11 mouse cellular contexts compared by ENCODE assay signal in genomic region chr11:97670234-97671176, GRCm38 (mm10). TPM values are rescaled to one million over a fixed set of nuclear protein-coding genes. Genes with fewer than 3 reads are reported as not detected.
DNase-seq lines count a peak whose midpoint lies in the region; ATAC-seq and TF ChIP-seq lines count a peak whose summit lies in the region.
"Had no signal": no experiment of that assay in that cellular context is flagged by ENCODE, and none has a peak within 500 bp of the region (broad histone marks: within the 10 kb centered on the region; RNA-seq: fewer than 3 reads in every experiment).

No protein-coding gene starts in this region.

- 66% methylated on average over 13 of the region's 13 CpGs for WGBS in intestine, embryonic 14.5 days
- 69% methylated on average over 13 of the region's 13 CpGs for WGBS in intestine, embryonic 15.5 days
- 70% methylated on average over 13 of the region's 13 CpGs for WGBS in midbrain, postnatal 0 days
- WGBS in midbrain, embryonic 16.5 days = 71% methylated on average over 13 of the region's 13 CpGs
- 62% methylated on average over 13 of the region's 13 CpGs for WGBS in forebrain, embryonic 16.5 days
- WGBS in limb, embryonic 15.5 days = 75% methylated on average over 13 of the region's 13 CpGs

- ATAC-seq in intestine, embryonic 14.5 days (replicated peaks; ENCODE audit: low FRiP score, low TSS enrichment, low read depth) = no peak
- ATAC-seq in intestine, embryonic 15.5 days = no peak
- ATAC-seq in midbrain, postnatal 0 days (ENCODE audit: low FRiP score) = no peak
- no peak for ATAC-seq in midbrain, embryonic 16.5 days
- no peak for ATAC-seq in forebrain, embryonic 16.5 days
- no peak for ATAC-seq in limb, embryonic 15.5 days (ENCODE audit: insufficient number of reproducible peaks, low FRiP score, low TSS enrichment, low read depth)

- no peaks in the 10 kb centered on the region for H3K9me3 ChIP-seq in intestine, embryonic 14.5 days (ENCODE audit: control insufficient read depth, low read length)
- H3K9me3 ChIP-seq in intestine, embryonic 15.5 days = no peaks in the 10 kb centered on the region
- H3K9me3 ChIP-seq in midbrain, postnatal 0 days (ENCODE audit: low read length) = no peaks in the 10 kb centered on the region
- no peaks in the 10 kb centered on the region for H3K9me3 ChIP-seq in midbrain, embryonic 16.5 days (replicated peaks; ENCODE audit: control insufficient read depth, low read length, poor library complexity, severe bottlenecking)
- no peaks in the 10 kb centered on the region for H3K9me3 ChIP-seq in forebrain, embryonic 16.5 days (ENCODE audit: control insufficient read depth, low read length)
- no peaks in the 10 kb centered on the region for H3K9me3 ChIP-seq in limb, embryonic 15.5 days
- H3K9me3 ChIP-seq: hindbrain, embryonic 15.5 days; neural tube, embryonic 15.5 days had no signal

- TF ChIP-seq CTCF in midbrain, postnatal 0 days (IDR thresholded peaks at IDR 0.05) = peak; percentile 30; the same call in 1 of the 2 replicates

- H3K36me3 ChIP-seq in intestine, embryonic 14.5 days (ENCODE audit: control insufficient read depth, insufficient read depth, low read length) = peaks cover 92% of the 10 kb centered on the region
- peaks cover 65% of the 10 kb centered on the region for H3K36me3 ChIP-seq in intestine, embryonic 15.5 days
- peaks cover 52% of the 10 kb centered on the region for H3K36me3 ChIP-seq in midbrain, postnatal 0 days (ENCODE audit: insufficient read depth, low read length)
- peaks cover 33% of the 10 kb centered on the region for H3K36me3 ChIP-seq in midbrain, embryonic 16.5 days (ENCODE audit: control insufficient read depth, insufficient read depth, low read length)
- peaks cover 32% of the 10 kb centered on the region for H3K36me3 ChIP-seq in forebrain, embryonic 16.5 days (ENCODE audit: control insufficient read depth, insufficient read depth)
- peaks cover 95% of the 10 kb centered on the region for H3K36me3 ChIP-seq in limb, embryonic 15.5 days

- H3K4me1 ChIP-seq in intestine, embryonic 14.5 days (replicated peaks; ENCODE audit: control insufficient read depth, insufficient read depth, low read length) = peaks cover 15% of the 10 kb centered on the region
- H3K4me1 ChIP-seq in intestine, embryonic 15.5 days (replicated peaks) = peaks cover 17% of the 10 kb centered on the region
- no peaks in the 10 kb centered on the region for H3K4me1 ChIP-seq in midbrain, postnatal 0 days (ENCODE audit: insufficient read depth, low read length)
- H3K4me1 ChIP-seq in midbrain, embryonic 16.5 days (ENCODE audit: control insufficient read depth, insufficient read depth, low read length) = peaks cover 3% of the 10 kb centered on the region
- H3K4me1 ChIP-seq in forebrain, embryonic 16.5 days (replicated peaks; ENCODE audit: control insufficient read depth, insufficient read depth, low read length) = peaks cover 21% of the 10 kb centered on the region
- peaks cover 23% of the 10 kb centered on the region for H3K4me1 ChIP-seq in limb, embryonic 15.5 days

- H3K27ac ChIP-seq in intestine, embryonic 14.5 days (ENCODE audit: low read depth) = no peak overlapping the region
- H3K27ac ChIP-seq in intestine, embryonic 15.5 days = no peak overlapping the region
- no peak overlapping the region for H3K27ac ChIP-seq in midbrain, postnatal 0 days (ENCODE audit: low read depth, low read length)
- no peak overlapping the region for H3K27ac ChIP-seq in midbrain, embryonic 16.5 days (ENCODE audit: low read length)
- H3K27ac ChIP-seq in forebrain, embryonic 16.5 days (ENCODE audit: low read length) = peak overlapping the region; percentile 23
- H3K27ac ChIP-seq in limb, embryonic 15.5 days = 0 out of 2 replicates have a peak overlapping the region, but pooled peaks have one; percentile 14
- H3K27ac ChIP-seq: hindbrain, embryonic 15.5 days; neural tube, embryonic 15.5 days had no signal

- no peak overlapping the region for H3K4me3 ChIP-seq in intestine, embryonic 14.5 days (ENCODE audit: low read depth, low read length)
- H3K4me3 ChIP-seq in intestine, embryonic 15.5 days (replicated peaks) = no peak overlapping the region
- H3K4me3 ChIP-seq in midbrain, postnatal 0 days (ENCODE audit: low read depth, low read length) = no peak overlapping the region
- H3K4me3 ChIP-seq in midbrain, embryonic 16.5 days (ENCODE audit: low read depth, low read length) = no peak overlapping the region
- no peak overlapping the region for H3K4me3 ChIP-seq in forebrain, embryonic 16.5 days (replicated peaks; ENCODE audit: low read length)
- H3K4me3 ChIP-seq in limb, embryonic 15.5 days = no peak overlapping the region
- H3K4me3 ChIP-seq: hindbrain, embryonic 15.5 days; megakaryocyte, embryonic 14.5 days; neural tube, embryonic 15.5 days had no signal

- H3K4me2 ChIP-seq in intestine, embryonic 14.5 days (ENCODE audit: low read length) = no peak overlapping the region
- H3K4me2 ChIP-seq in intestine, embryonic 15.5 days (replicated peaks) = no peak overlapping the region
- H3K4me2 ChIP-seq in midbrain, postnatal 0 days (ENCODE audit: low read depth, low read length, poor library complexity, severe bottlenecking) = no peak overlapping the region
- no peak overlapping the region for H3K4me2 ChIP-seq in midbrain, embryonic 16.5 days (ENCODE audit: low read length)
- no peak overlapping the region for H3K4me2 ChIP-seq in forebrain, embryonic 16.5 days (ENCODE audit: low read length)
- no peak overlapping the region for H3K4me2 ChIP-seq in limb, embryonic 15.5 days
- H3K4me2 ChIP-seq: hindbrain, embryonic 15.5 days; neural tube, embryonic 15.5 days had no signal

- peak; percentile 46 for DNase-seq in intestine, embryonic 14.5 days (ENCODE audit: low spot score)
- DNase-seq in midbrain, postnatal 0 days (ENCODE audit: low spot score) = no peak
- DNase-seq in layer of hippocampus, adult 18-20 months (ENCODE audit: low spot score in 2 of 2) = no peak
- no peak for DNase-seq in spleen, postnatal 10 days (ENCODE audit: low spot score in 2 of 2)

- no peaks in the 10 kb centered on the region for H3K27me3 ChIP-seq in intestine, embryonic 14.5 days (replicated peaks; ENCODE audit: control insufficient read depth, insufficient read depth, low read length)
- no peaks in the 10 kb centered on the region for H3K27me3 ChIP-seq in intestine, embryonic 15.5 days (replicated peaks)
- H3K27me3 ChIP-seq in midbrain, postnatal 0 days (ENCODE audit: insufficient read depth, low read length) = no peaks in the 10 kb centered on the region
- no peaks in the 10 kb centered on the region for H3K27me3 ChIP-seq in midbrain, embryonic 16.5 days (ENCODE audit: control insufficient read depth, insufficient read depth, low read depth, low read length)
- H3K27me3 ChIP-seq in forebrain, embryonic 16.5 days (replicated peaks; ENCODE audit: control insufficient read depth, insufficient read depth, low read length) = no peaks in the 10 kb centered on the region
- H3K27me3 ChIP-seq in limb, embryonic 15.5 days = no peaks in the 10 kb centered on the region
- H3K27me3 ChIP-seq: hindbrain, embryonic 15.5 days; neural tube, embryonic 15.5 days had no signal

- H3K9ac ChIP-seq in intestine, embryonic 14.5 days (ENCODE audit: low read length) = no peak overlapping the region
- H3K9ac ChIP-seq in intestine, embryonic 15.5 days = no peak overlapping the region
- no peak overlapping the region for H3K9ac ChIP-seq in midbrain, postnatal 0 days (replicated peaks; ENCODE audit: low read length, poor library complexity, severe bottlenecking)
- H3K9ac ChIP-seq in midbrain, embryonic 16.5 days (ENCODE audit: low read depth, low read length) = no peak overlapping the region
- H3K9ac ChIP-seq in forebrain, embryonic 16.5 days (replicated peaks; ENCODE audit: low read depth, low read length) = no peak overlapping the region
- no peak overlapping the region for H3K9ac ChIP-seq in limb, embryonic 15.5 days
- H3K9ac ChIP-seq: hindbrain, embryonic 15.5 days; neural tube, embryonic 15.5 days had no signal

RNA-seq across cellular contexts. Expression of gene Mllt6, which starts 7.3 kb away (rescaled TPM):
- polyA plus RNA-seq in intestine, embryonic 14.5 days (2014; fragmentation: Nextera tagmentation; extraction: Ambion mirVana) = 4.6 and 4.8 TPM in 2 replicates
- polyA plus RNA-seq in intestine, embryonic 15.5 days (2015; fragmentation: Nextera tagmentation; extraction: Ambion mirVana) = 1.9 and 2.4 TPM in 2 replicates
- 43.9 and 52.8 TPM in 2 replicates for total RNA-seq in midbrain, postnatal 0 days (2014; rRNA removed)
- polyA plus RNA-seq in midbrain, postnatal 0 days (2015; fragmentation: Nextera tagmentation; extraction: Ambion mirVana) = 1.5 and 1.7 TPM in 2 replicates
- polyA plus RNA-seq in midbrain, embryonic 16.5 days (2015; fragmentation: Nextera tagmentation; extraction: Ambion mirVana) = 3.3 and 3.5 TPM in 2 replicates
- 4.2 and 5.1 TPM in 2 replicates for polyA plus RNA-seq in forebrain, embryonic 16.5 days (2015; fragmentation: Nextera tagmentation; extraction: Ambion mirVana)
- polyA plus RNA-seq in limb, embryonic 15.5 days (2015; fragmentation: Nextera tagmentation; extraction: Ambion mirVana) = 2.4 and 2.6 TPM in 2 replicates
- total RNA-seq in layer of hippocampus, adult 18-20 months (2021) = 100 to 1,000 TPM; 122 to 137 TPM

RNA-seq across cellular contexts. Expression of gene Cisd3, which starts 15.1 kb away (rescaled TPM):
- 41.2 and 47.9 TPM in 2 replicates for polyA plus RNA-seq in intestine, embryonic 14.5 days (2014; fragmentation: Nextera tagmentation; extraction: Ambion mirVana)
- polyA plus RNA-seq in intestine, embryonic 15.5 days (2015; fragmentation: Nextera tagmentation; extraction: Ambion mirVana) = 79.9 and 93.0 TPM in 2 replicates
- 13.3 and 27.0 TPM in 2 replicates for total RNA-seq in midbrain, postnatal 0 days (2014; rRNA removed)
- polyA plus RNA-seq in midbrain, postnatal 0 days (2015; fragmentation: Nextera tagmentation; extraction: Ambion mirVana) = 41.5 and 45.1 TPM in 2 replicates
- polyA plus RNA-seq in midbrain, embryonic 16.5 days (2015; fragmentation: Nextera tagmentation; extraction: Ambion mirVana) = 24.4 and 29.8 TPM in 2 replicates
- 14.6 and 15.4 TPM in 2 replicates for polyA plus RNA-seq in forebrain, embryonic 16.5 days (2015; fragmentation: Nextera tagmentation; extraction: Ambion mirVana)
- polyA plus RNA-seq in limb, embryonic 15.5 days (2015; fragmentation: Nextera tagmentation; extraction: Ambion mirVana) = 13.5 and 18.6 TPM in 2 replicates
- total RNA-seq in layer of hippocampus, adult 18-20 months (2021) = 10 to 100 TPM; 51.3 to 52.0 TPM

RNA-seq across cellular contexts. Expression of gene Pcgf2, which starts 29.8 kb away (rescaled TPM):
- polyA plus RNA-seq in intestine, embryonic 14.5 days (2014; fragmentation: Nextera tagmentation; extraction: Ambion mirVana) = 19.2 and 19.7 TPM in 2 replicates
- polyA plus RNA-seq in intestine, embryonic 15.5 days (2015; fragmentation: Nextera tagmentation; extraction: Ambion mirVana) = 12.7 and 12.8 TPM in 2 replicates
- total RNA-seq in midbrain, postnatal 0 days (2014; rRNA removed) = 16.0 and 19.6 TPM in 2 replicates
- 14.2 and 16.7 TPM in 2 replicates for polyA plus RNA-seq in midbrain, postnatal 0 days (2015; fragmentation: Nextera tagmentation; extraction: Ambion mirVana)
- polyA plus RNA-seq in midbrain, embryonic 16.5 days (2015; fragmentation: Nextera tagmentation; extraction: Ambion mirVana) = 18.2 and 19.1 TPM in 2 replicates
- polyA plus RNA-seq in forebrain, embryonic 16.5 days (2015; fragmentation: Nextera tagmentation; extraction: Ambion mirVana) = 14.8 and 19.8 TPM in 2 replicates
- polyA plus RNA-seq in limb, embryonic 15.5 days (2015; fragmentation: Nextera tagmentation; extraction: Ambion mirVana) = 13.1 and 14.7 TPM in 2 replicates
- 10 to 100 TPM; 21.7 to 24.6 TPM for total RNA-seq in layer of hippocampus, adult 18-20 months (2021)

RNA-seq across cellular contexts. Expression of gene Psmb3, which starts 32.7 kb away (rescaled TPM):
- 473 and 491 TPM in 2 replicates for polyA plus RNA-seq in intestine, embryonic 14.5 days (2014; fragmentation: Nextera tagmentation; extraction: Ambion mirVana)
- 426 and 480 TPM in 2 replicates for polyA plus RNA-seq in intestine, embryonic 15.5 days (2015; fragmentation: Nextera tagmentation; extraction: Ambion mirVana)
- 386 and 449 TPM in 2 replicates for total RNA-seq in midbrain, postnatal 0 days (2014; rRNA removed)
- polyA plus RNA-seq in midbrain, postnatal 0 days (2015; fragmentation: Nextera tagmentation; extraction: Ambion mirVana) = 473 and 491 TPM in 2 replicates
- 387 and 401 TPM in 2 replicates for polyA plus RNA-seq in midbrain, embryonic 16.5 days (2015; fragmentation: Nextera tagmentation; extraction: Ambion mirVana)
- polyA plus RNA-seq in forebrain, embryonic 16.5 days (2015; fragmentation: Nextera tagmentation; extraction: Ambion mirVana) = 403 and 431 TPM in 2 replicates
- 413 and 414 TPM in 2 replicates for polyA plus RNA-seq in limb, embryonic 15.5 days (2015; fragmentation: Nextera tagmentation; extraction: Ambion mirVana)
- 100 to 1,000 TPM; 124 to 128 TPM for total RNA-seq in layer of hippocampus, adult 18-20 months (2021)

RNA-seq across cellular contexts. Expression of gene Epop, which starts 41.0 kb away (rescaled TPM):
- polyA plus RNA-seq in intestine, embryonic 14.5 days (2014; fragmentation: Nextera tagmentation; extraction: Ambion mirVana) = 3.1 and 3.6 TPM in 2 replicates
- 2.7 and 3.7 TPM in 2 replicates for polyA plus RNA-seq in intestine, embryonic 15.5 days (2015; fragmentation: Nextera tagmentation; extraction: Ambion mirVana)
- total RNA-seq in midbrain, postnatal 0 days (2014; rRNA removed) = 5.0 and 8.4 TPM in 2 replicates
- 1.5 and 1.6 TPM in 2 replicates for polyA plus RNA-seq in midbrain, postnatal 0 days (2015; fragmentation: Nextera tagmentation; extraction: Ambion mirVana)
- 1.2 and 1.3 TPM in 2 replicates for polyA plus RNA-seq in midbrain, embryonic 16.5 days (2015; fragmentation: Nextera tagmentation; extraction: Ambion mirVana)
- polyA plus RNA-seq in forebrain, embryonic 16.5 days (2015; fragmentation: Nextera tagmentation; extraction: Ambion mirVana) = 2.1 and 2.6 TPM in 2 replicates
- 1.9 and 3.2 TPM in 2 replicates for polyA plus RNA-seq in limb, embryonic 15.5 days (2015; fragmentation: Nextera tagmentation; extraction: Ambion mirVana)
- 10 to 100 TPM; 46.1 to 48.8 TPM for total RNA-seq in layer of hippocampus, adult 18-20 months (2021)

Comparison
In these comparisons a context has a peak if more than half of its experiments do, and no peak if none do; other contexts are left out.
1. H3K27ac ChIP-seq: peak in forebrain, embryonic 16.5 days (single experiment) and limb, embryonic 15.5 days (single experiment); none in intestine, embryonic 14.5 days (single experiment), intestine, embryonic 15.5 days (single experiment), midbrain, postnatal 0 days (single experiment) and midbrain, embryonic 16.5 days (single experiment).